Mouse (Mus musculus): ENCODE results near the gene Olfr411.

- TF ChIP-seq CTCF (conservative IDR thresholded peaks at IDR 0.05; ENCODE audit: low read length): no peak
- no peak for TF ChIP-seq POU5F1 (IDR thresholded peaks at IDR 0.05; ENCODE audit: borderline replicate concordance, low read length)
- TF ChIP-seq NANOG (IDR thresholded peaks at IDR 0.05; ENCODE audit: borderline replicate concordance, low read length): no peak
These were observed 34.8 kb upstream of the Olfr411 start for GRCm38 (mm10) chr11:74387203-74387602.

Measured in E14TG2a.4 (cell line).